Mouse (Mus musculus): Measurements from ENCODE around the gene Cacnb2.

The Cacnb2 gene

GRCm38 (mm10) chr2:14943691-14944357 is 340.9 kb downstream of the Cacnb2 start:
- no peak overlapping the region for H3K4me3 ChIP-seq (replicated peaks; ENCODE audit: low read length)
- H3K36me3 ChIP-seq (ENCODE audit: insufficient read depth, low read length): no peaks in the 10 kb centered on the region
- TF ChIP-seq POU5F1 (IDR thresholded peaks at IDR 0.05; ENCODE audit: borderline replicate concordance, low read length) (no peak), CTCF (conservative IDR thresholded peaks at IDR 0.05; ENCODE audit: low read length) (no peak), NANOG (IDR thresholded peaks at IDR 0.05; ENCODE audit: borderline replicate concordance, low read length) (no peak)
- no peaks in the 10 kb centered on the region for H3K27me3 ChIP-seq (ENCODE audit: insufficient read depth, low read length)
- H3K4me1 ChIP-seq (replicated peaks; ENCODE audit: low read depth, low read length): no peaks in the 10 kb centered on the region
- no peaks in the 10 kb centered on the region for H3K9me3 ChIP-seq (ENCODE audit: low read length)

DNA sequence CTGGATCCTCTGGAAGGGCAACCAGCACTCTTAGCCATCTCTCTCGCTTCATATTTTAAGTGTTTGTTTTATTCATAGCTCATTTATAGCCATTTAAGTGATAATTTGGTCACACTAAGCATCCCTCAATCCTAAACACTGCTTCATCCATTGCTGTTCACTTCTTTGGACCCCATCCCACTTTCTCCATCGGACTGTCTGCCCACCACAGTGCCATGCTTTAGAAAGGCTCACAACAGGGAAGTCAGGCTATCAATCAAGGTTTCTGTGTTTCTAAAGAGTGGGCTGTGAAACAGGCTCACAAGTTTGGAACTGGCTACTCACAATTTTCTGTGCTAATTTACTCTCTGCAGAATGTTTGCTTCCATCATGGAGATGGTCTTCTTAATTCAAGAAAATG is 350.2 kb downstream of the Cacnb2 start:
- no peaks in the 10 kb centered on the region for H3K27me3 ChIP-seq (ENCODE audit: insufficient read depth, low read length)
- H3K36me3 ChIP-seq (ENCODE audit: insufficient read depth, low read length): no peaks in the 10 kb centered on the region
- no peak overlapping the region for H3K4me3 ChIP-seq (replicated peaks; ENCODE audit: low read length)
- TF ChIP-seq CTCF (conservative IDR thresholded peaks at IDR 0.05; ENCODE audit: low read length) (no peak), NANOG (IDR thresholded peaks at IDR 0.05; ENCODE audit: borderline replicate concordance, low read length) (no peak), POU5F1 (IDR thresholded peaks at IDR 0.05; ENCODE audit: borderline replicate concordance, low read length) (no peak)
- no peaks in the 10 kb centered on the region for H3K4me1 ChIP-seq (replicated peaks; ENCODE audit: low read depth, low read length)
- no peaks in the 10 kb centered on the region for H3K9me3 ChIP-seq (ENCODE audit: low read length)

DNA sequence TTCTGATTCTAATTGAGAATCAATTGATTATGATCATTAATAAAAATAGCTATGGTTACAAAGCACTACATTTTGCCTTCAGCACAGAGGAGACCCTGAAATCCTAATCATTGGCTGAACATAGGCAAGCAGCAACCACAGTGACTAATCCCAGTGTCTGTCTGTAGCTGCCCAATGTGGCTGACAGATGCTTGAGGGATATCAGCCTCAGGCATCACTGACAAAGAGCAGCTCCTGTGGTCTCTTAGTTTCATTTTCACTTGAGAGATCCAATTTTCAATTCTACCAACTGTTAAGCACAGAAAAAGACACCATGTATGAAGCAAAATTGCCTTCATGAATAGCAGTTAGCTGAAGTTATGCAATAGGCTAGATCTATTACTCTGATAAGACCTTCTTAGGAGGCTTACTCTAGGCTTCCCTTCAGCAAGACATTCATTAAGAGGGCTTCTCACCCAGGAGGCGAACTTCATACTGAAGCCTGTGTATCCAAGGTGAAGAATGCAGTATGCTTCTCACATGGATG is 358.1 kb downstream of the Cacnb2 start:
- no peaks in the 10 kb centered on the region for H3K36me3 ChIP-seq (ENCODE audit: insufficient read depth, low read length)
- no peaks in the 10 kb centered on the region; the same call in 1 of the 2 replicates for H3K9me3 ChIP-seq (ENCODE audit: low read length)
- H3K27me3 ChIP-seq (ENCODE audit: insufficient read depth, low read length): no peaks in the 10 kb centered on the region
- no peaks in the 10 kb centered on the region for H3K4me1 ChIP-seq (replicated peaks; ENCODE audit: low read depth, low read length)
- no peak overlapping the region for H3K4me3 ChIP-seq (replicated peaks; ENCODE audit: low read length)
- TF ChIP-seq CTCF (conservative IDR thresholded peaks at IDR 0.05; ENCODE audit: low read length) (no peak), NANOG (IDR thresholded peaks at IDR 0.05; ENCODE audit: borderline replicate concordance, low read length) (no peak), POU5F1 (IDR thresholded peaks at IDR 0.05; ENCODE audit: borderline replicate concordance, low read length) (no peak)

- no peaks in the 10 kb centered on the region for H3K27me3 ChIP-seq (ENCODE audit: insufficient read depth, low read length)
- H3K9me3 ChIP-seq (ENCODE audit: low read length): no peaks in the 10 kb centered on the region; the same call in 1 of the 2 replicates
- H3K4me3 ChIP-seq (replicated peaks; ENCODE audit: low read length): no peak overlapping the region
- TF ChIP-seq POU5F1 (IDR thresholded peaks at IDR 0.05; ENCODE audit: borderline replicate concordance, low read length) (no peak), NANOG (IDR thresholded peaks at IDR 0.05; ENCODE audit: borderline replicate concordance, low read length) (no peak), CTCF (conservative IDR thresholded peaks at IDR 0.05; ENCODE audit: low read length) (no peak)
- H3K4me1 ChIP-seq (replicated peaks; ENCODE audit: low read depth, low read length): no peaks in the 10 kb centered on the region
- no peaks in the 10 kb centered on the region for H3K36me3 ChIP-seq (ENCODE audit: insufficient read depth, low read length)
These were observed 358.6 kb downstream of the Cacnb2 start for GRCm38 (mm10) chr2:14961493-14961892.

- no peak overlapping the region for H3K4me3 ChIP-seq (replicated peaks; ENCODE audit: low read length)
- no peaks in the 10 kb centered on the region for H3K27me3 ChIP-seq (ENCODE audit: insufficient read depth, low read length)
- H3K4me1 ChIP-seq (replicated peaks; ENCODE audit: low read depth, low read length): no peaks in the 10 kb centered on the region
- no peaks in the 10 kb centered on the region for H3K36me3 ChIP-seq (ENCODE audit: insufficient read depth, low read length)
- H3K9me3 ChIP-seq (ENCODE audit: low read length): no peaks in the 10 kb centered on the region
- no peak for TF ChIP-seq NANOG (IDR thresholded peaks at IDR 0.05; ENCODE audit: borderline replicate concordance, low read length)
- no peak for TF ChIP-seq CTCF (conservative IDR thresholded peaks at IDR 0.05; ENCODE audit: low read length)
- TF ChIP-seq POU5F1 (IDR thresholded peaks at IDR 0.05; ENCODE audit: borderline replicate concordance, low read length): no peak
These were observed 381.1 kb downstream of the Cacnb2 start for GRCm38 (mm10) chr2:14984029-14984428.

- Histone ChIP-seq H3K36me3 (ENCODE audit: insufficient read depth, low read length) (peaks cover 7% of the 10 kb centered on the region; the same call in 1 of the 2 replicates), H3K4me1 (replicated peaks; ENCODE audit: low read depth, low read length) (no peaks in the 10 kb centered on the region), H3K4me3 (replicated peaks; ENCODE audit: low read length) (no peak overlapping the region), H3K27me3 (ENCODE audit: insufficient read depth, low read length) (no peaks in the 10 kb centered on the region), H3K9me3 (ENCODE audit: low read length) (no peaks in the 10 kb centered on the region)
- TF ChIP-seq CTCF (conservative IDR thresholded peaks at IDR 0.05; ENCODE audit: low read length) (no peak), NANOG (IDR thresholded peaks at IDR 0.05; ENCODE audit: borderline replicate concordance, low read length) (no peak), POU5F1 (IDR thresholded peaks at IDR 0.05; ENCODE audit: borderline replicate concordance, low read length) (no peak)
These were observed 385.6 kb downstream of the Cacnb2 start for GRCm38 (mm10) chr2:14988451-14988850.

DNA sequence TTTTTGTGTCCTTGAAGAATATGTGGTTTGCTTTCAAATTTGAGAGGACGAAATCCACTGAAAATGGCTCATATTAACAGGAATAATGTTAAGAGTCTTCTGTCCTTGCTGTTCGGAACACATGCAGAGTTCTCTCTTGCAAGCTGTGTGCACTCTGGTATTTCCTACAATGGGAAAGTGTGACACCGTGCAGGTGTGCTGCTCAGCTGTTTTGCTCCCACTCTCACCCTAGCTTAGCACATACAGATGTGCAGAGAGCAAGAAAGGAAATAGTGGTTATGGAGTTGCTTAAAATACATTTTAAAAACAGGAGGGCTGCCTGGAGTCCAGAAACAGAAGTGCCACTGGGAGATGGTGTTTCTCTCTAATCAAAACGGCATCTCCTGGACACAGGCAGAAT is 386.5 kb downstream of the Cacnb2 start:
- Histone ChIP-seq H3K4me3 (replicated peaks; ENCODE audit: low read length) (no peak overlapping the region), H3K4me1 (replicated peaks; ENCODE audit: low read depth, low read length) (no peaks in the 10 kb centered on the region), H3K9me3 (ENCODE audit: low read length) (no peaks in the 10 kb centered on the region), H3K36me3 (ENCODE audit: insufficient read depth, low read length) (peaks cover 7% of the 10 kb centered on the region; the same call in 1 of the 2 replicates), H3K27me3 (ENCODE audit: insufficient read depth, low read length) (no peaks in the 10 kb centered on the region)
- TF ChIP-seq POU5F1 (IDR thresholded peaks at IDR 0.05; ENCODE audit: borderline replicate concordance, low read length): no peak

- Histone ChIP-seq H3K36me3 (ENCODE audit: insufficient read depth, low read length) (peaks cover 12% of the 10 kb centered on the region), H3K9me3 (ENCODE audit: low read length) (no peaks in the 10 kb centered on the region), H3K4me3 (replicated peaks; ENCODE audit: low read length) (no peak overlapping the region), H3K4me1 (replicated peaks; ENCODE audit: low read depth, low read length) (no peaks in the 10 kb centered on the region), H3K27me3 (ENCODE audit: insufficient read depth, low read length) (no peaks in the 10 kb centered on the region)
- TF ChIP-seq POU5F1 (IDR thresholded peaks at IDR 0.05; ENCODE audit: borderline replicate concordance, low read length): no peak
- no peak for TF ChIP-seq NANOG (IDR thresholded peaks at IDR 0.05; ENCODE audit: borderline replicate concordance, low read length)
- TF ChIP-seq CTCF (conservative IDR thresholded peaks at IDR 0.05; ENCODE audit: low read length): no peak
These were observed 389.6 kb downstream of the Cacnb2 start for GRCm38 (mm10) chr2:14992531-14992930.

DNA sequence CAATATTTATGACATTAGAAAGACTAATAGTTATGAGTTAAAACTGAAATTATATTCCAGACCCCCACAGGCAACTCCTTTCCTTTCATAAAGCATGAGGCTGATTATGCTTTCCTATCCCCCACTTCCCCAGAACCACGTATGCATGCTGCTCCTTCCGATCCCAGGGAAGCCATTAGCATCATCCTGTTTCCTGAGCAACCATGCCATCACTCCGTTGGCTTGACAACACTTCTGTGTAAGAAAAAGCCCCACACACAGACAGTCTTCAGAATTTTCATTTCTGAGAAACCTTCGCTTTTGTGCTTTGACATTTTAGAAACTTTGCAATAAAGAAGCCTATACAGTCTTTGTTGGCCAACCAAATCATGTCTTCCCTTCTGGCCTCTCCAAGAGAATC is 393.1 kb downstream of the Cacnb2 start:
- no peaks in the 10 kb centered on the region for H3K27me3 ChIP-seq (ENCODE audit: insufficient read depth, low read length)
- H3K36me3 ChIP-seq (ENCODE audit: insufficient read depth, low read length): peaks cover 26% of the 10 kb centered on the region
- no peaks in the 10 kb centered on the region for H3K4me1 ChIP-seq (replicated peaks; ENCODE audit: low read depth, low read length)
- H3K9me3 ChIP-seq (ENCODE audit: low read length): no peaks in the 10 kb centered on the region
- no peak overlapping the region for H3K4me3 ChIP-seq (replicated peaks; ENCODE audit: low read length)
- TF ChIP-seq CTCF (conservative IDR thresholded peaks at IDR 0.05; ENCODE audit: low read length): no peak
- no peak for TF ChIP-seq POU5F1 (IDR thresholded peaks at IDR 0.05; ENCODE audit: borderline replicate concordance, low read length)
- no peak for TF ChIP-seq NANOG (IDR thresholded peaks at IDR 0.05; ENCODE audit: borderline replicate concordance, low read length)

Data from E14TG2a.4 (cell line).